Mouse (Mus musculus) MEL (cell line): ENCODE measurements around the gene Slc51b.

ENCODE experiments used
- CHD1 ChIP-seq: IDR thresholded peaks from 2 replicates; pipeline ENCODE4 v1.6.1; 2012; ENCODE audit warnings: low read depth, mild to moderate bottlenecking, inconsistent platforms, low read length, improper control_type of control experiment
- HCFC1 ChIP-seq: IDR thresholded peaks from 2 replicates; pipeline ENCODE4 v1.6.1; 2012; ENCODE audit warnings: low read depth, mild to moderate bottlenecking, inconsistent platforms, low read length, improper control_type of control experiment, moderate library complexity
- UBTF ChIP-seq: IDR thresholded peaks from 2 replicates; pipeline ENCODE4 v1.6.1; 2012; ENCODE audit warnings: low read depth, mild to moderate bottlenecking, inconsistent platforms, low read length, improper control_type of control experiment, moderate library complexity, borderline replicate concordance; ENCODE audit not compliant: insufficient read depth
- USF1 ChIP-seq: IDR thresholded peaks from 2 replicates; pipeline ENCODE4 v1.6.1; 2014; ENCODE audit warnings: low read depth, mild to moderate bottlenecking, inconsistent platforms, low read length, improper control_type of control experiment, moderate library complexity

DNA sequence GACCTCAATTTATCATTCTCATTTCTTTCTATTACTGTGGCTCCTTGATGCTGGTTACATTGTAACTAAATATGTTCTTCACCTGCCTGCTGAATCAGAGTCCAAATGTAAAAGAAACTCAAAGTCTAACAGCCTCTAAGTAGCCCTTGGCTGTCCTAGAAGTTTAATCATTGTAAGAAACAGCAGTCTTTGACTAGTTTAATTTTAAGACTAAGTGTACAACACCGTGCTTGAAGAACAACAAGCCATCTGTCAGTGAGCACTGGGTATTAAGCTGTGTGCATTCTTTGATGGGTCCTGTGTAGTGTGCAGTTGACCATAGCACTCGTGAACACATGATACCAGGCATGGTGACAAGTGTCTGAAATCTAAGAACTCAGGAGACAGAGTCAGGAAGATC is 4.8 kb upstream of the Slc51b start:
- TF ChIP-seq UBTF (no peak), USF1 (no peak), HCFC1 (no peak), CHD1 (no peak)
